Mouse (Mus musculus) frontal cortex, postnatal 25 days (tissue): ENCODE measurements around the gene Hexim1.

Experiments used
- DNase-seq, 2 experiments: peaks; one replicate each; pipeline ENCODE4 v3.0.0; 2022; ENCODE audit warnings: low spot score in 2 of 2

Hexim1 gene

GRCm38 (mm10) chr11:103158621-103159478 lies 42.8 kb downstream of the Hexim1 start:
- DNase-seq: peak; percentile 92 to 94

- DNase-seq: no peak
These were observed 44.7 kb downstream of the Hexim1 start for GRCm38 (mm10) chr11:103160738-103161137.

DNA sequence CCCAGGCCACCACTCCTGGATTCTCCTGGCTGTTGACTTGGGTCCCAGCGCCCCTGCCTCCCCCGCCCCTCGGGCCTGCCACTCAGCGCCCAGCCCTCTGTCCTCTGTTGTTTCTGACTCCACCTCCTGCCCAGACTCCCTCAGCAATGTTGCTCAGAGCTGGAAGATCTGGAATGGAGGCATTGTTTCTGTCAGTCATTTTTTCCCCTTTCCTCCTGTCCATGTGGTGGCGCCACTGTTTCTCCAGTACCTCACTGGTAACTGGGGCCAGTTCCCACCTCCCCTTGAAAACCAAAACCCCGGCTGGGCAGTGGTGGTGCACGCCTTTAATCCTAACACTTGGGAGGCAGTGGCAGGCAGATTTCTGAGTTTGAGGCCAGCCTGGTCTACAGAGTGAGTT lies 45.4 kb downstream of the Hexim1 start:
- DNase-seq: no peak

- no peak for DNase-seq
These were observed 46.1 kb downstream of the Hexim1 start for GRCm38 (mm10) chr11:103162132-103162531.

DNA sequence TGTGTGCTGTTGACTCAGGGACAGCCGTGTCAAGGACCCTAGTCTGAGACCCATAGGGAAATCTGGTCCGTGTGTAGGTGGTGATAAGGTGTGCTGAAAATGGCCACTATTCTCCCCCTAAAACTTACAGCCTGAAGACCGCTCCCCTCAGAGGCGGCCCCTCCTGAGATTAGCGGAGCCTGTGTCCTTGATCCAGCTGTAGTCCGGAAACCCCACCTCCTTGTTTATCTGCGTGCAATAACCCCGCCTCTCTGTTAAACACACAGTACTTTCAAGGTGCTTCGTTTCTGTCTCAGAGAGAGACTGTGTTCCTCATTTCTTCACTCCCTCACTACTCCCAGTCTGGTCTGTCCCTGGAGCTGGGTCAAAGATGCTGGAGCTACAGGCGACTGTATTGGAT lies 48.4 kb downstream of the Hexim1 start:
- no peak for DNase-seq

- peak; percentile 65 to 72 for DNase-seq
These were observed 52.8 kb downstream of the Hexim1 start for GRCm38 (mm10) chr11:103168690-103169390.
